Mouse (Mus musculus) kidney, postnatal 4 days (tissue): Measurements from ENCODE around the gene Gamt.
"Not testable (repeated sequence)": the region's sequence is repeated elsewhere in the genome, so short reads cannot be mapped to it uniquely, and the experiment has no call there.

Experiments
- DNase-seq, 2 experiments: peaks; one replicate each; pipeline ENCODE4 v3.0.0; 2021; ENCODE audit warnings: mixed read lengths in 2 of 2

Gamt gene

GRCm38 (mm10) chr10:80257936-80258335 is 2.9 kb downstream of the Gamt start:
- DNase-seq = no peak

GRCm38 (mm10) chr10:80255881-80256535 is 4.8 kb downstream of the Gamt start:
- peak; percentile 53 to 59 for DNase-seq

GRCm38 (mm10) chr10:80254331-80255297 is 6.2 kb downstream of the Gamt start:
- no peak for DNase-seq

- DNase-seq = no peak
Measured at GRCm38 (mm10) chr10:80253551-80253950, 7.3 kb downstream of the Gamt start.

GRCm38 (mm10) chr10:80252493-80253274 is 8.1 kb downstream of the Gamt start:
- no peak for DNase-seq

GRCm38 (mm10) chr10:80252011-80252410 is 8.8 kb downstream of the Gamt start:
- DNase-seq = no peak

- DNase-seq = no peak
Measured at GRCm38 (mm10) chr10:80250573-80250972, 10.2 kb downstream of the Gamt start.

- DNase-seq = no peak
Measured at GRCm38 (mm10) chr10:80250059-80250458, 10.8 kb downstream of the Gamt start.

GRCm38 (mm10) chr10:80248971-80249640 is 11.7 kb downstream of the Gamt start, which contains the start of gene Ndufs7:
Ndufs7 (plus strand) TSS chr10:80249121.
- DNase-seq = peak; percentile 92 to 95

GRCm38 (mm10) chr10:80248437-80248836 is 12.4 kb downstream of the Gamt start:
- not testable (repeated sequence) for DNase-seq

- peak in 1 of 2 experiments; percentile 53 for DNase-seq
Measured at GRCm38 (mm10) chr10:80247849-80248248, 13.0 kb downstream of the Gamt start.

- DNase-seq = peak; percentile 87 to 90
Measured at GRCm38 (mm10) chr10:80245600-80245999, 15.2 kb downstream of the Gamt start.

- peak; percentile 58 to 68 for DNase-seq
Measured at GRCm38 (mm10) chr10:80244791-80245399, 15.9 kb downstream of the Gamt start.

- no peak for DNase-seq
Measured at GRCm38 (mm10) chr10:80242607-80243006, 18.2 kb downstream of the Gamt start.

- no peak for DNase-seq
Measured at GRCm38 (mm10) chr10:80242088-80242487, 18.7 kb downstream of the Gamt start.

GRCm38 (mm10) chr10:80239791-80240190 is 21.0 kb downstream of the Gamt start:
- no peak for DNase-seq

- no peak for DNase-seq
Measured at GRCm38 (mm10) chr10:80238306-80238705, 22.5 kb downstream of the Gamt start.

GRCm38 (mm10) chr10:80237020-80237419 is 23.8 kb downstream of the Gamt start:
- DNase-seq = no peak

- no peak for DNase-seq
Measured at GRCm38 (mm10) chr10:80236145-80236825, 24.5 kb downstream of the Gamt start.

- peak; percentile 53 to 55 for DNase-seq
Measured at GRCm38 (mm10) chr10:80227877-80228775, 32.7 kb downstream of the Gamt start.
